Mouse (Mus musculus) limb, embryonic 13.5 days (tissue): ENCODE measurements around the gene Bub1b. TPM values are rescaled to one million over a fixed set of nuclear protein-coding genes. Genes with fewer than 3 reads are reported as not detected.

Source experiments
- ATAC-seq: fragments of 200-750 bp; cut with Nextera tagmentation; 2 replicates; pipeline ENCODE4 v1.8.0; 2017; ENCODE audit warnings: low read depth, moderate number of reproducible peaks, moderate TSS enrichment; ENCODE audit not compliant: low FRiP score
- H3K27ac ChIP-seq: fragments of 300-500 bp; sonication (generic); 2 replicates; pipeline ENCODE4 v1.5.1; 2015; ENCODE audit warnings: inconsistent platforms, mild to moderate bottlenecking, moderate library complexity
- H3K27me3 ChIP-seq: fragments of 300-500 bp; sonication (generic); 2 replicates; pipeline ENCODE4 v1.6.1; 2015; ENCODE audit warnings: mild to moderate bottlenecking, inconsistent platforms
- H3K36me3 ChIP-seq: fragments of 300-500 bp; sonication (generic); 2 replicates; pipeline ENCODE4 v1.6.1; 2015; ENCODE audit warnings: inconsistent platforms, mild to moderate bottlenecking, moderate library complexity
- H3K4me1 ChIP-seq: fragments of 300-500 bp; sonication (generic); 2 replicates; pipeline ENCODE4 v1.6.1; 2015; ENCODE audit warnings: inconsistent platforms
- H3K4me2 ChIP-seq: fragments of 300-500 bp; sonication (generic); replicated peaks from 2 replicates; pipeline ENCODE4 v1.6.1; 2015; ENCODE audit warnings: inconsistent platforms, mild to moderate bottlenecking, moderate library complexity
- H3K4me3 ChIP-seq: fragments of 300-500 bp; sonication (generic); 2 replicates; pipeline ENCODE4 v1.5.1; 2015; ENCODE audit warnings: moderate library complexity, mild to moderate bottlenecking, inconsistent platforms
- H3K9ac ChIP-seq: fragments of 300-500 bp; sonication (generic); 2 replicates; pipeline ENCODE4 v1.6.1; 2015; ENCODE audit warnings: mild to moderate bottlenecking, inconsistent platforms
- H3K9me3 ChIP-seq: fragments of 300-500 bp; sonication (generic); 2 replicates; pipeline ENCODE4 v1.6.1; 2016; ENCODE audit warnings: inconsistent platforms
- WGBS: fragments of 180-500 bp; shearing (Covaris S2); methylation state at CpG from one replicate; pipeline ENCODE4 v1.1.7; 2015; 5-methylcytosine and 5-hydroxymethylcytosine counted together
- polyA plus RNA-seq: library from polyadenylated mRNA; unstranded; fragments of >200 nt; fragmentation: Nextera tagmentation; extraction: Ambion mirVana; gene quantifications from 2 replicates; pipeline ENCODE4 v1.2.1, GENCODE M21; 2015

Bub1b gene
- polyA plus RNA-seq, 1 experiment from 2014 or later: 89.9 TPM

GRCm38 (mm10) chr2:118659493-118659892, 61.5 kb downstream of the Bub1b start:
- Histone ChIP-seq H3K27ac (no peak overlapping the region), H3K4me1 (peaks cover 49% of the 10 kb centered on the region), H3K9ac (no peak overlapping the region), H3K4me2 (peak overlapping the region; percentile 63), H3K4me3 (peak overlapping the region; percentile 43), H3K36me3 (no peaks in the 10 kb centered on the region), H3K9me3 (no peaks in the 10 kb centered on the region), H3K27me3 (peaks cover 24% of the 10 kb centered on the region)
- 89% methylated on average over 12 of the region's 12 CpGs for WGBS
- ATAC-seq: no peak

GRCm38 (mm10) chr2:118659998-118660452, 62.0 kb downstream of the Bub1b start:
- Histone ChIP-seq H3K4me2 (peak overlapping the region; percentile 63), H3K4me3 (peak overlapping the region; percentile 43), H3K27me3 (peaks cover 26% of the 10 kb centered on the region), H3K36me3 (no peaks in the 10 kb centered on the region), H3K9me3 (no peaks in the 10 kb centered on the region), H3K9ac (peak overlapping the region; percentile 55), H3K4me1 (peaks cover 51% of the 10 kb centered on the region), H3K27ac (no peak overlapping the region)
- 4% methylated on average over 4 of the region's 4 CpGs for WGBS
- peak; percentile 77; the same call in 1 of the 2 replicates for ATAC-seq

GRCm38 (mm10) chr2:118661891-118662290, 63.9 kb downstream of the Bub1b start:
- 75% methylated on average over 9 of the region's 9 CpGs for WGBS
- H3K4me2 ChIP-seq: no peak overlapping the region
- no peaks in the 10 kb centered on the region for H3K9me3 ChIP-seq
- H3K4me3 ChIP-seq: no peak overlapping the region
- H3K27ac ChIP-seq: no peak overlapping the region
- H3K36me3 ChIP-seq: no peaks in the 10 kb centered on the region
- peaks cover 26% of the 10 kb centered on the region for H3K27me3 ChIP-seq
- peaks cover 49% of the 10 kb centered on the region for H3K4me1 ChIP-seq
- ATAC-seq: no peak
- H3K9ac ChIP-seq: no peak overlapping the region

GRCm38 (mm10) chr2:118662902-118663803, 65.1 kb downstream of the Bub1b start, which contains the start of gene Pak6:
Pak6 (plus strand) TSS chr2:118663303.
- 2% methylated on average over 37 of the region's 37 CpGs for WGBS
- Histone ChIP-seq H3K4me2 (peak within 1 kb of the TSS; percentile 91), H3K36me3 (no peaks in the 10 kb centered on the region), H3K4me1 (peaks cover 46% of the 10 kb centered on the region), H3K27me3 (peaks cover 31% of the 10 kb centered on the region), H3K9ac (peak within 1 kb of the TSS; percentile 66), H3K4me3 (peak within 1 kb of the TSS; percentile 46), H3K9me3 (no peaks in the 10 kb centered on the region), H3K27ac (no peak within 1 kb of the TSS)
- peak; percentile 24; the same call in 1 of the 2 replicates for ATAC-seq

GRCm38 (mm10) chr2:118663804-118664766, 66.1 kb downstream of the Bub1b start:
- Histone ChIP-seq H3K4me2 (peak overlapping the region; percentile 91), H3K27me3 (peaks cover 31% of the 10 kb centered on the region), H3K9me3 (no peaks in the 10 kb centered on the region), H3K4me3 (peak overlapping the region; percentile 46), H3K27ac (no peak overlapping the region), H3K36me3 (no peaks in the 10 kb centered on the region), H3K9ac (no peak overlapping the region; the same call in 1 of the 2 replicates), H3K4me1 (peaks cover 42% of the 10 kb centered on the region)
- WGBS: 51% methylated on average over 19 of the region's 19 CpGs
- no peak for ATAC-seq

- H3K4me3 ChIP-seq: no peak overlapping the region
- no peaks in the 10 kb centered on the region for H3K9me3 ChIP-seq
- H3K4me2 ChIP-seq: no peak overlapping the region
- H3K4me1 ChIP-seq: peaks cover 41% of the 10 kb centered on the region
- H3K36me3 ChIP-seq: no peaks in the 10 kb centered on the region
- H3K27me3 ChIP-seq: peaks cover 31% of the 10 kb centered on the region
- ATAC-seq: no peak
- no peak overlapping the region for H3K9ac ChIP-seq
- no peak overlapping the region for H3K27ac ChIP-seq
- WGBS: 65% methylated on average over 3 of the region's 3 CpGs
Measured at GRCm38 (mm10) chr2:118664975-118665516, 67.0 kb downstream of the Bub1b start.

- H3K27ac ChIP-seq: no peak overlapping the region
- H3K4me1 ChIP-seq: peaks cover 41% of the 10 kb centered on the region
- no peaks in the 10 kb centered on the region for H3K9me3 ChIP-seq
- no peak overlapping the region for H3K4me2 ChIP-seq
- no peak for ATAC-seq
- WGBS: 76% methylated on average over 4 of the region's 4 CpGs
- no peak overlapping the region for H3K4me3 ChIP-seq
- peaks cover 34% of the 10 kb centered on the region for H3K27me3 ChIP-seq
- no peaks in the 10 kb centered on the region for H3K36me3 ChIP-seq
- no peak overlapping the region for H3K9ac ChIP-seq
Measured at GRCm38 (mm10) chr2:118665616-118666015, 67.6 kb downstream of the Bub1b start.

GRCm38 (mm10) chr2:118667181-118667580, 69.2 kb downstream of the Bub1b start:
- no peak for ATAC-seq
- H3K4me2 ChIP-seq: no peak overlapping the region
- H3K36me3 ChIP-seq: no peaks in the 10 kb centered on the region
- peaks cover 41% of the 10 kb centered on the region for H3K27me3 ChIP-seq
- H3K4me3 ChIP-seq: no peak overlapping the region
- no peaks in the 10 kb centered on the region for H3K9me3 ChIP-seq
- 80% methylated on average over 5 of the region's 5 CpGs for WGBS
- H3K4me1 ChIP-seq: peaks cover 41% of the 10 kb centered on the region
- H3K9ac ChIP-seq: no peak overlapping the region
- H3K27ac ChIP-seq: no peak overlapping the region

- H3K4me3 ChIP-seq: no peak overlapping the region
- H3K27me3 ChIP-seq: peaks cover 42% of the 10 kb centered on the region
- no peak overlapping the region for H3K9ac ChIP-seq
- no peak for ATAC-seq
- no peaks in the 10 kb centered on the region for H3K9me3 ChIP-seq
- 52% methylated on average over 6 of the region's 6 CpGs for WGBS
- H3K4me2 ChIP-seq: no peak overlapping the region
- H3K4me1 ChIP-seq: peaks cover 21% of the 10 kb centered on the region
- H3K36me3 ChIP-seq: no peaks in the 10 kb centered on the region
- H3K27ac ChIP-seq: no peak overlapping the region
Measured at GRCm38 (mm10) chr2:118669245-118669644, 71.2 kb downstream of the Bub1b start.

- no peak overlapping the region for H3K4me2 ChIP-seq
- H3K36me3 ChIP-seq: no peaks in the 10 kb centered on the region
- no peak overlapping the region for H3K27ac ChIP-seq
- no peak overlapping the region for H3K9ac ChIP-seq
- H3K27me3 ChIP-seq: peaks cover 43% of the 10 kb centered on the region
- ATAC-seq: no peak
- no peak overlapping the region for H3K4me3 ChIP-seq
- peaks cover 21% of the 10 kb centered on the region for H3K4me1 ChIP-seq
- 29% methylated on average over 2 of the region's 2 CpGs for WGBS
- no peaks in the 10 kb centered on the region for H3K9me3 ChIP-seq
Measured at GRCm38 (mm10) chr2:118669785-118670184, 71.8 kb downstream of the Bub1b start.

GRCm38 (mm10) chr2:118671728-118672127, 73.7 kb downstream of the Bub1b start:
- Histone ChIP-seq H3K27me3 (peaks cover 63% of the 10 kb centered on the region), H3K9ac (no peak overlapping the region), H3K27ac (no peak overlapping the region), H3K9me3 (no peaks in the 10 kb centered on the region), H3K36me3 (no peaks in the 10 kb centered on the region), H3K4me2 (no peak overlapping the region), H3K4me3 (no peak overlapping the region), H3K4me1 (peaks cover 14% of the 10 kb centered on the region)
- ATAC-seq: no peak
- WGBS: 65% methylated on average over 1 of the region's 1 CpGs
